Mouse (Mus musculus) neural tube, embryonic 14.5 days (tissue): ENCODE results near the gene Hnf1a. TPM values are rescaled to one million over a fixed set of nuclear protein-coding genes. Genes with fewer than 3 reads are reported as not detected.

Experiments used
- ATAC-seq: fragments of 200-750 bp; cut with Nextera tagmentation; 2 replicates; pipeline ENCODE4 v1.8.0; 2017; ENCODE audit warnings: low read depth, mild to moderate bottlenecking, moderate TSS enrichment, moderate library complexity
- H3K27ac ChIP-seq: fragments of 300-500 bp; sonication (generic); 2 replicates; pipeline ENCODE4 v1.5.1; 2014; ENCODE audit warnings: low read depth, mild to moderate bottlenecking, control low read depth, low read length, moderate library complexity, mixed read lengths
- H3K27me3 ChIP-seq: fragments of 300-500 bp; sonication (generic); 2 replicates; pipeline ENCODE4 v1.6.1; 2014; ENCODE audit warnings: low read length; ENCODE audit not compliant: control insufficient read depth, insufficient read depth
- H3K36me3 ChIP-seq: fragments of 300-500 bp; sonication (generic); 2 replicates; pipeline ENCODE4 v1.6.1; 2014; ENCODE audit warnings: low read length, mixed read lengths; ENCODE audit not compliant: control insufficient read depth, insufficient read depth
- H3K4me1 ChIP-seq: fragments of 300-500 bp; sonication (generic); 2 replicates; pipeline ENCODE4 v1.6.1; 2014; ENCODE audit warnings: low read length; ENCODE audit not compliant: control insufficient read depth, insufficient read depth
- H3K4me2 ChIP-seq: fragments of 300-500 bp; sonication (generic); 2 replicates; pipeline ENCODE4 v1.6.1; 2014; ENCODE audit warnings: mild to moderate bottlenecking, low read depth, low read length, control low read depth
- H3K4me3 ChIP-seq: fragments of 300-500 bp; sonication (generic); 2 replicates; pipeline ENCODE4 v1.5.1; 2014; ENCODE audit warnings: low read depth, low read length, control low read depth, mixed read lengths
- H3K9ac ChIP-seq: fragments of 300-500 bp; sonication (generic); replicated peaks from 2 replicates; pipeline ENCODE4 v1.6.1; 2014; ENCODE audit warnings: low read depth, mild to moderate bottlenecking, control low read depth, low read length, mixed read lengths
- H3K9me3 ChIP-seq: fragments of 300-500 bp; sonication (generic); 2 replicates; pipeline ENCODE4 v1.6.1; 2016; ENCODE audit warnings: low read length; ENCODE audit not compliant: control insufficient read depth
- WGBS: fragments of 180-500 bp; shearing (Covaris S2); extraction: QIAGEN DNeasy Blood & Tissue Kit; methylation state at CpG from one replicate; pipeline ENCODE4 v1.1.7; 2014; 5-methylcytosine and 5-hydroxymethylcytosine counted together
- polyA plus RNA-seq: library from polyadenylated mRNA; unstranded; fragments of >200 nt; fragmentation: Nextera tagmentation; extraction: Ambion mirVana; gene quantifications from 2 replicates; pipeline ENCODE4 v1.2.1, GENCODE M21; 2014

The Hnf1a gene
- polyA plus RNA-seq, 1 experiment from 2014 or later, result 0.11 TPM

DNA sequence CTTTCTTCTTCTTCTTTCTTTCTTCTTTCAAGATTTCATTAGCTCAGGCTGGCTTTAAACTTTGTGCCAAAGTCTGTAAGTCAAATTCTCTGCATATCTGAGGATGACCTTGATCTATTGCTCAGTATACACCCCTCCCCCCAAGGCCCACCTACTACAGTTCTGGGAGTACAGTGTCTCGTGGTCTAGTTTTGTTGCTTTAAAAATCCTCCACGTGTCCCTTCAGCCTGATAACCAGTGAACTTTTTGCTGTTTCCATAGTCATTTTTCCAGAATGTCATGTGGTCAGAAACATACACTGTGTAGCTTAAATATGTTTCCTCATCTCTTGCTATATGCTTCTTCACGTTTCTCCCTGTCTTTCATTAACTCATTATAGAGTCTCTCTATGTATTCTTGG is 39.1 kb upstream of the Hnf1a start:
- 66% methylated on average over 3 of the region's 3 CpGs for WGBS
- no peak overlapping the region for H3K4me3 ChIP-seq
- no peaks in the 10 kb centered on the region for H3K36me3 ChIP-seq
- ATAC-seq, result no peak
- H3K9me3 ChIP-seq, result no peaks in the 10 kb centered on the region
- H3K4me1 ChIP-seq, result peaks cover 25% of the 10 kb centered on the region
- H3K9ac ChIP-seq, result no peak overlapping the region
- peak overlapping the region; percentile 56; the same call in 1 of the 2 replicates for H3K4me2 ChIP-seq
- H3K27me3 ChIP-seq, result no peaks in the 10 kb centered on the region
- no peak overlapping the region for H3K27ac ChIP-seq

DNA sequence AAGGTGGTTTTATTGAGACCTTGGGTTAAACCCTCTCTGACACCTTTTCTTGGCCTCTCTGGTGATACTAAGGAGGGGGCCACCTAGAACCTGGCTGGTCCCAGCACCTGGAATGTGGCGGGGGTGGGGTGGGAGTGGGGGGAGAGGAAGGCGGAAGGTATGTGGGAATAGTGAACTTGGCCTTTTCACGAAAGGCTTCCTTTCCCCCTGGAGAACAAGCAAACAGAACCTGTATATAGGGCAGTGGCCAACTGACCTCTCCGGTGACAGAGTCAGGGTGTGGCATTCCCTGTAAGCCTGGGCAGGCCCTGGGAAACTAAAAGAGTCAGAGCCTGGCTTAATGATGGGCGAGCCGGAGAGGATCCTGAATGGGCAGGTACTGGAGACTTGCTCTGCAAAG is 38.2 kb upstream of the Hnf1a start:
- Histone ChIP-seq H3K27me3 (no peaks in the 10 kb centered on the region), H3K27ac (no peak overlapping the region), H3K9ac (no peak overlapping the region), H3K36me3 (no peaks in the 10 kb centered on the region), H3K4me3 (no peak overlapping the region), H3K9me3 (no peaks in the 10 kb centered on the region), H3K4me1 (peaks cover 20% of the 10 kb centered on the region), H3K4me2 (no peak overlapping the region)
- no peak for ATAC-seq
- 92% methylated on average over 6 of the region's 6 CpGs for WGBS

DNA sequence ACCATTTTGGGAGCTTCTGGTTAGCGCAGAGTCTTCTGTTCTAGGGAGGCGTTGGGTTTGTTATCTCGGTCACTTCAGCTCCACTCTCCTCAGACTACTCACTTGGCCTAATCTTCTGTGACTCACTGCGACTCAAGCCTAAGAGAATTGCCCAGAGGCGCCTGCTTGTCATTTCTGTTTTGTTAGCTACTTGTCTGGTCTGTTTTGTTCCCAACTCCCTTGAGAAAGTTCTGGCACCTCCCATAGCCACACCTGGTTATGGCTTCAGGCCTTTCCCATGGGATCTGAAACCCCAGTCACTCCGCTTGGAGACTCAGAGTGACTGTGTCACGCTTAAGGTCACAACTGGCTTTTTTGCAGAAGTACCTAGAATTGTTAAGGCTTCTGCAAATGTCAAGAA is 37.4 kb upstream of the Hnf1a start:
- 90% methylated on average over 7 of the region's 7 CpGs for WGBS
- Histone ChIP-seq H3K4me2 (no peak overlapping the region), H3K27ac (no peak overlapping the region)

DNA sequence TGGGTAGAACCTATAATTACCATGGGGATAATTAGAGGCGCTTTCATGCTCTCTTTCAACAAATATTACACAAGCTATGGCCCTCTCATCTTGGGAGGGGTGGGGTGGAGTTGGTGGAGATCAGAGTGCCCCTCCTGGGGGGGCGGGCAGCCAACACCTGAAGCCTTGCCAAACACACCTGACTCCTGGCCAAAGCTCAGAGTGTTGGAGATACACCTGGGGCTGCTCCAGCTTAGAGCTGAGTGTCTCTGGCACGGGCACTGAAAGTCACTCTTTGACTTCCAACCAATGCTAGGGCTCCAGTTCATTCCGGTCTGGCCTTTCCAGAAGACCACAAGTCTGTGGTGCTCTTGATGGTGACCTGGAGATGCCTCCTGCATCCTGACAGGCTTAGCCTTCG is 36.9 kb upstream of the Hnf1a start:
- 86% methylated on average over 5 of the region's 5 CpGs for WGBS

More for the DNA sequence above, 37.4 kb upstream of the Hnf1a start:
- Histone ChIP-seq H3K36me3 (no peaks in the 10 kb centered on the region), H3K9ac (no peak overlapping the region), H3K4me1 (peaks cover 16% of the 10 kb centered on the region), H3K4me3 (no peak overlapping the region), H3K27me3 (no peaks in the 10 kb centered on the region), H3K9me3 (no peaks in the 10 kb centered on the region)
- ATAC-seq, result no peak

DNA sequence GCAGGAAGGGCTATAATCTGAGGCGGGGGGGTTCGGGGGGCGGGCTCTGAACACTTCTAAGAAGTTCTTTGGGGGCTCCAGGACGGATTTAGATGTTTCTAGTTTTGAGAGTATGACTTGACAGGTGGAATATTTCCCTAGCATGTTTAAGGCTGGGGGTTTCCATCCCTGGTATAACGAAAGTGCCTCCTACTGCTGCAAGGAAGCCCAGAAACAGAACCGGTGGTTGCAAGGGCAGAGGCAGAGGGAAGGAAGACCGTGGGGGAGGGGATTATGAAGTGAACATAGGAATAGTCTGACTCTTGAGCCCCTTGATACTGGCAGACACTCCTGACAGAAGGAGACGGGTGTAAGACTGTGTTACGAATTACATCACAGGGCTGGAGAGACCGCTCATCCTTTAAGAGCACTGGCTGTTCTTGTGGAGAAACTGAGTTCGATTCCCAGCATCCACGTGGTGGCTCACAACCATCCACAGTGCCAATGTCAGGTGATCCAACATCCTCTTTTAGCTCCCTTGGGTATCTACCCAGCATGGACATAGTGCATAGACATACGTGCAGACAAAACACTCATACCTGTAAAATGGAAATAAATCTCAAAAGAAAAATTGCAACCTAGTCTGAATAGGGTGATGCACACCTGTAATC is 32.5 kb upstream of the Hnf1a start:
- Histone ChIP-seq H3K9ac (no peak overlapping the region), H3K27me3 (no peaks in the 10 kb centered on the region), H3K4me1 (no peaks in the 10 kb centered on the region), H3K27ac (no peak overlapping the region), H3K4me3 (no peak overlapping the region), H3K36me3 (no peaks in the 10 kb centered on the region), H3K9me3 (no peaks in the 10 kb centered on the region), H3K4me2 (no peak overlapping the region)
- ATAC-seq, result no peak
- 84% methylated on average over 13 of the region's 13 CpGs for WGBS

More for the DNA sequence above, 36.9 kb upstream of the Hnf1a start:
- no peak overlapping the region for H3K27ac ChIP-seq
- no peak overlapping the region for H3K4me2 ChIP-seq
- ATAC-seq, result no peak
- H3K4me3 ChIP-seq, result no peak overlapping the region
- no peaks in the 10 kb centered on the region for H3K27me3 ChIP-seq
- H3K9me3 ChIP-seq, result no peaks in the 10 kb centered on the region
- peaks cover 11% of the 10 kb centered on the region for H3K4me1 ChIP-seq
- no peak overlapping the region for H3K9ac ChIP-seq
- no peaks in the 10 kb centered on the region for H3K36me3 ChIP-seq

DNA sequence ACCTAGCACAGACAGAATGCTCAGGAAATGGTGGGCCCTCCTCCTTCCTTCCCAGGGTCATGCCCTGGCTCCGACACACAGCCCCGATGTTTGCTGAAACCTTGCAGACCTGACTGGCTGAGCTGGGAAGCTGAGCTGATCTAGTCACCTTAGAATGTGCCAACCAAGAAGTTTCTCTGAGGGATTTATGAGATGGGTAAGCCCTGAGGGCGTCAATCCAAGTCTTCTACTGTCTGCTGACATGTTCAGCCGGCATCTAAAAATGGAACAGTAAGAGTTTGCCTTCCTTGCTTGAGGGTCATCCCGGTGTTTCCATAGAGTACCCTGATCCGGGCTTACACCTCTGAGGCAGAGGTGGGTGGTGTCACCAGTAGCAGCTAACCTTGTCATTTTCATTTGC is 31.9 kb upstream of the Hnf1a start:
- H3K27ac ChIP-seq, result no peak overlapping the region
- no peak overlapping the region for H3K9ac ChIP-seq
- no peaks in the 10 kb centered on the region for H3K36me3 ChIP-seq
- no peaks in the 10 kb centered on the region for H3K27me3 ChIP-seq
- 81% methylated on average over 6 of the region's 6 CpGs for WGBS
- no peak overlapping the region for H3K4me2 ChIP-seq
- H3K9me3 ChIP-seq, result no peaks in the 10 kb centered on the region
- no peaks in the 10 kb centered on the region for H3K4me1 ChIP-seq
- no peak for ATAC-seq
- H3K4me3 ChIP-seq, result no peak overlapping the region

DNA sequence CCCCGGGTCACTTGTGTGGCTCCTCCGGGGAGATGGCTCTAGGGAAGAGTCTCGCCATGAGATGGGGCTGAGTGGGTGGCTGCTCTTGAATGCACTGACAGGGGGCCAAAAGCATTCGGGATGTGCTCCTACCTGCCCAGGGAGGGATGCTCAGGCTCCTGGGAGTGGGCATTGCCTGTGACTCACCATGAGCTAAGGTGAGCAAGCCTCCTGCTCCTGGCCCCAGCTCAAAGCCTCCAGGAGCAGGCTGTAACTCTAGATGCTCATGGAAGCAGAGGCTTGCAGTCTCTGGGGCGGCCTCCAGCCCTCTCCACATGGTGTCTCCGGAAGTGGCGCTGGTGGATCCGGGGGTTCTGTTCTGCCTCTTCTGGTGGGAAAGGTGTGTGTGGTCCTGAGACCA is 30.6 kb upstream of the Hnf1a start:
- Histone ChIP-seq H3K9ac (no peak overlapping the region), H3K4me3 (no peak overlapping the region), H3K9me3 (no peaks in the 10 kb centered on the region), H3K4me2 (no peak overlapping the region), H3K36me3 (no peaks in the 10 kb centered on the region), H3K27ac (no peak overlapping the region), H3K27me3 (no peaks in the 10 kb centered on the region), H3K4me1 (no peaks in the 10 kb centered on the region)
- no peak for ATAC-seq
- 80% methylated on average over 8 of the region's 8 CpGs for WGBS

DNA sequence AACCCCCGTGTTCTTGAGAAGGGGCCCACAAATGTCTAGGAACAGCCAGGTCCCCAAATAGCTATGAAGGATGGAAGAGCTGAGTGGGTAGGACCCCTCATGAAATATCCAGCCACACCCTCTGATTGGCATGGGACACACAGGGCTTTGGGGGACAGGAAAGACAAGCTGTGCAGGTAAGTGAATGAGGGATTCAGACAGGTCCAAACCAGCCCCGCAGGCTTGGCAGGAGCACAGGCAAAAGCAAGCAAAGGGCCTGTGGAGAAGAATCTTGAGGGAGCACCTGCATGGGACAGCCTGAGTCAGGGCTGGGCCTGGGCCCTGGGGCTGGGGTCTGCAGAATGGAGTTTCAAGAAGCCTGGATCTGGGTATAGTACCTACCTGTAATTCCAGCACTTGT is 29.6 kb upstream of the Hnf1a start:
- Histone ChIP-seq H3K4me1 (no peaks in the 10 kb centered on the region), H3K9me3 (no peaks in the 10 kb centered on the region), H3K9ac (no peak overlapping the region), H3K27ac (no peak overlapping the region), H3K27me3 (no peaks in the 10 kb centered on the region), H3K36me3 (no peaks in the 10 kb centered on the region), H3K4me2 (no peak overlapping the region), H3K4me3 (no peak overlapping the region)
- no peak for ATAC-seq
- 84% methylated on average over 2 of the region's 2 CpGs for WGBS

DNA sequence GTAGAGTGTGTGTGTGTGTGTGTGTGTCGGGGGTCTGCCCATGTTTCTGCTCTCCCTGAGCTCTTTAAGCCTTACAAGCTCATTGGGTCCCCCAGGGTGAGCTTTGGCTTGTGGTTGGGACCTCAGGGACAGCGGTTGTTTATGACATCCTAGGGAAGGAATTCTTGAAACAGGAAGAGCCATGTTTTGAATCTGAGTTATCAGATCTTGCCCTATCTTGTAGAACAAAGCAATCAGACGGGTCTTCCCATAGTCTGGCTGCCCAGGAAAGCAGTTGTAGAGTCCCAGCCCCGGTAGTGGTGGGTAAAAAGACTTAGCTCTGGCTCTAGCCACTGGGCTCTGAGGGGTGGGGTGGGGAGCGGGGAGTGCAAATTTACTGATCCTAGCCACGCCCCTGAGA is 26.4 kb upstream of the Hnf1a start:
- no peak for ATAC-seq
- H3K9me3 ChIP-seq, result no peaks in the 10 kb centered on the region
- H3K27ac ChIP-seq, result no peak overlapping the region
- no peaks in the 10 kb centered on the region for H3K27me3 ChIP-seq
- H3K4me2 ChIP-seq, result no peak overlapping the region
- no peaks in the 10 kb centered on the region for H3K36me3 ChIP-seq
- H3K4me3 ChIP-seq, result no peak overlapping the region
- WGBS, result 66% methylated on average over 6 of the region's 6 CpGs
- H3K9ac ChIP-seq, result no peak overlapping the region
- H3K4me1 ChIP-seq, result no peaks in the 10 kb centered on the region
